Mouse (Mus musculus): Measurements from ENCODE around the gene Nthl1. TPM values are rescaled to one million over a fixed set of nuclear protein-coding genes. Genes with fewer than 3 reads are reported as not detected.

Nthl1 gene
- polyA plus RNA-seq, 1 experiment from 2014 or later, result 10.5 TPM

- ATAC-seq (ENCODE audit: low FRiP score, low read depth), result peak; percentile 46
- 13% methylated on average over 22 of the region's 22 CpGs for WGBS
- Histone ChIP-seq H3K4me1 (peaks cover 15% of the 10 kb centered on the region), H3K4me2 (replicated peaks) (peak overlapping the region; percentile 81), H3K4me3 (peak overlapping the region; percentile 72), H3K9me3 (no peaks in the 10 kb centered on the region), H3K27ac (no peak overlapping the region), H3K36me3 (peaks cover 20% of the 10 kb centered on the region), H3K27me3 (replicated peaks) (no peaks in the 10 kb centered on the region), H3K9ac (peak overlapping the region; percentile 72)
Measured at GRCm38 (mm10) chr17:24632813-24633449, 451 bp downstream of the Nthl1 start.

- Histone ChIP-seq H3K4me2 (replicated peaks) (no peak overlapping the region), H3K4me1 (peaks cover 15% of the 10 kb centered on the region), H3K27me3 (replicated peaks) (no peaks in the 10 kb centered on the region), H3K9me3 (no peaks in the 10 kb centered on the region), H3K27ac (no peak overlapping the region), H3K36me3 (peaks cover 20% of the 10 kb centered on the region), H3K4me3 (no peak overlapping the region), H3K9ac (no peak overlapping the region)
- WGBS, result 96% methylated on average over 11 of the region's 11 CpGs
- ATAC-seq (ENCODE audit: low FRiP score, low read depth), result no peak
Measured at GRCm38 (mm10) chr17:24633831-24634230, 1.4 kb downstream of the Nthl1 start.

- 86% methylated on average over 4 of the region's 4 CpGs for WGBS
- Histone ChIP-seq H3K27me3 (replicated peaks) (no peaks in the 10 kb centered on the region), H3K36me3 (peaks cover 8% of the 10 kb centered on the region), H3K9ac (no peak overlapping the region), H3K9me3 (no peaks in the 10 kb centered on the region), H3K4me1 (peaks cover 18% of the 10 kb centered on the region), H3K27ac (no peak overlapping the region), H3K4me3 (no peak overlapping the region), H3K4me2 (replicated peaks) (no peak overlapping the region)
- no peak for ATAC-seq (ENCODE audit: low FRiP score, low read depth)
Measured at GRCm38 (mm10) chr17:24635024-24635423, 2.5 kb downstream of the Nthl1 start.

GRCm38 (mm10) chr17:24635694-24636093 is 3.2 kb downstream of the Nthl1 start:
- ATAC-seq (ENCODE audit: low FRiP score, low read depth), result no peak
- H3K9me3 ChIP-seq, result no peaks in the 10 kb centered on the region
- WGBS, result 94% methylated on average over 5 of the region's 5 CpGs
- no peaks in the 10 kb centered on the region for H3K27me3 ChIP-seq (replicated peaks)
- H3K4me2 ChIP-seq (replicated peaks), result no peak overlapping the region
- H3K36me3 ChIP-seq, result 0 out of 2 replicates have a peak, but pooled peaks cover under 1% of the 10 kb centered on the region
- H3K9ac ChIP-seq, result no peak overlapping the region
- H3K4me3 ChIP-seq, result no peak overlapping the region
- peaks cover 18% of the 10 kb centered on the region for H3K4me1 ChIP-seq
- no peak overlapping the region for H3K27ac ChIP-seq

GRCm38 (mm10) chr17:24636781-24637481 is 4.5 kb downstream of the Nthl1 start:
- Histone ChIP-seq H3K9me3 (no peaks in the 10 kb centered on the region), H3K4me1 (peaks cover 12% of the 10 kb centered on the region), H3K36me3 (no peaks in the 10 kb centered on the region), H3K9ac (no peak overlapping the region), H3K4me2 (replicated peaks) (no peak overlapping the region), H3K4me3 (no peak overlapping the region), H3K27me3 (replicated peaks) (no peaks in the 10 kb centered on the region), H3K27ac (no peak overlapping the region)
- 67% methylated on average over 5 of the region's 5 CpGs for WGBS
- ATAC-seq (ENCODE audit: low FRiP score, low read depth), result no peak

- no peaks in the 10 kb centered on the region for H3K9me3 ChIP-seq
- no peak overlapping the region for H3K9ac ChIP-seq
- no peaks in the 10 kb centered on the region for H3K36me3 ChIP-seq
- ATAC-seq (ENCODE audit: low FRiP score, low read depth), result no peak
- 94% methylated on average over 4 of the region's 4 CpGs for WGBS
- H3K4me2 ChIP-seq (replicated peaks), result no peak overlapping the region
- H3K27ac ChIP-seq, result no peak overlapping the region
- no peak overlapping the region for H3K4me3 ChIP-seq
- peaks cover 5% of the 10 kb centered on the region for H3K4me1 ChIP-seq
- H3K27me3 ChIP-seq (replicated peaks), result no peaks in the 10 kb centered on the region
Measured at GRCm38 (mm10) chr17:24638214-24638613, 5.7 kb downstream of the Nthl1 start.

GRCm38 (mm10) chr17:24638840-24639239 is 6.4 kb downstream of the Nthl1 start:
- Histone ChIP-seq H3K27ac (0 out of 2 replicates have a peak overlapping the region, but pooled peaks have one; percentile 21), H3K4me1 (peaks cover 7% of the 10 kb centered on the region), H3K4me3 (no peak overlapping the region), H3K27me3 (replicated peaks) (no peaks in the 10 kb centered on the region), H3K4me2 (replicated peaks) (no peak overlapping the region), H3K9ac (no peak overlapping the region), H3K36me3 (no peaks in the 10 kb centered on the region), H3K9me3 (no peaks in the 10 kb centered on the region)
- no peak for ATAC-seq (ENCODE audit: low FRiP score, low read depth)
- WGBS, result 68% methylated on average over 9 of the region's 9 CpGs

GRCm38 (mm10) chr17:24639571-24639988 is 7.1 kb downstream of the Nthl1 start:
- Histone ChIP-seq H3K9ac (no peak overlapping the region), H3K27ac (0 out of 2 replicates have a peak overlapping the region, but pooled peaks have one; percentile 21), H3K36me3 (no peaks in the 10 kb centered on the region), H3K4me3 (no peak overlapping the region; the same call in 1 of the 2 replicates), H3K9me3 (no peaks in the 10 kb centered on the region), H3K27me3 (replicated peaks) (no peaks in the 10 kb centered on the region), H3K4me1 (peaks cover 12% of the 10 kb centered on the region), H3K4me2 (replicated peaks) (peak overlapping the region; percentile 28; the same call in 1 of the 2 replicates)
- ATAC-seq (ENCODE audit: low FRiP score, low read depth), result no peak
- 83% methylated on average over 5 of the region's 5 CpGs for WGBS

- Histone ChIP-seq H3K4me2 (replicated peaks) (no peak overlapping the region), H3K36me3 (no peaks in the 10 kb centered on the region), H3K4me1 (peaks cover 12% of the 10 kb centered on the region), H3K27me3 (replicated peaks) (no peaks in the 10 kb centered on the region), H3K4me3 (no peak overlapping the region), H3K9ac (no peak overlapping the region), H3K27ac (no peak overlapping the region), H3K9me3 (no peaks in the 10 kb centered on the region)
- WGBS, result 83% methylated on average over 7 of the region's 7 CpGs
- ATAC-seq (ENCODE audit: low FRiP score, low read depth), result no peak
Measured at GRCm38 (mm10) chr17:24640119-24640518, 7.6 kb downstream of the Nthl1 start.

GRCm38 (mm10) chr17:24640581-24640980 is 8.1 kb downstream of the Nthl1 start:
- Histone ChIP-seq H3K9ac (no peak overlapping the region), H3K27me3 (replicated peaks) (no peaks in the 10 kb centered on the region), H3K9me3 (no peaks in the 10 kb centered on the region), H3K4me2 (replicated peaks) (no peak overlapping the region), H3K4me3 (no peak overlapping the region), H3K27ac (no peak overlapping the region), H3K36me3 (no peaks in the 10 kb centered on the region), H3K4me1 (peaks cover 12% of the 10 kb centered on the region)
- WGBS, result 91% methylated on average over 15 of the region's 15 CpGs
- no peak for ATAC-seq (ENCODE audit: low FRiP score, low read depth)

- peaks cover 12% of the 10 kb centered on the region for H3K4me1 ChIP-seq
- no peaks in the 10 kb centered on the region for H3K27me3 ChIP-seq (replicated peaks)
- ATAC-seq (ENCODE audit: low FRiP score, low read depth), result no peak
- H3K9me3 ChIP-seq, result no peaks in the 10 kb centered on the region
- H3K27ac ChIP-seq, result no peak overlapping the region
- H3K9ac ChIP-seq, result no peak overlapping the region
- no peak overlapping the region for H3K4me3 ChIP-seq
- WGBS, result 90% methylated on average over 14 of the region's 14 CpGs
- H3K4me2 ChIP-seq (replicated peaks), result no peak overlapping the region
- H3K36me3 ChIP-seq, result no peaks in the 10 kb centered on the region
Measured at GRCm38 (mm10) chr17:24641944-24642343, 9.5 kb downstream of the Nthl1 start.

- ATAC-seq (ENCODE audit: low FRiP score, low read depth), result no peak
- no peaks in the 10 kb centered on the region for H3K36me3 ChIP-seq
- 74% methylated on average over 6 of the region's 6 CpGs for WGBS
- no peak overlapping the region for H3K9ac ChIP-seq
- H3K4me2 ChIP-seq (replicated peaks), result no peak overlapping the region
- H3K4me3 ChIP-seq, result no peak overlapping the region
- H3K4me1 ChIP-seq, result peaks cover 12% of the 10 kb centered on the region
- peaks cover 4% of the 10 kb centered on the region; the same call in 1 of the 2 replicates for H3K27me3 ChIP-seq (replicated peaks)
- H3K9me3 ChIP-seq, result no peaks in the 10 kb centered on the region
- H3K27ac ChIP-seq, result no peak overlapping the region
Measured at GRCm38 (mm10) chr17:24642791-24643343, 10.4 kb downstream of the Nthl1 start.

All from neural tube, embryonic 12.5 days (tissue).